Mouse (Mus musculus): ENCODE results near the gene L3mbtl3. TPM values are rescaled to one million over a fixed set of nuclear protein-coding genes. Genes with fewer than 3 reads are reported as not detected.

The L3mbtl3 gene
- polyA plus RNA-seq, 2 experiments, result 26.3 to 42.9 TPM

DNA sequence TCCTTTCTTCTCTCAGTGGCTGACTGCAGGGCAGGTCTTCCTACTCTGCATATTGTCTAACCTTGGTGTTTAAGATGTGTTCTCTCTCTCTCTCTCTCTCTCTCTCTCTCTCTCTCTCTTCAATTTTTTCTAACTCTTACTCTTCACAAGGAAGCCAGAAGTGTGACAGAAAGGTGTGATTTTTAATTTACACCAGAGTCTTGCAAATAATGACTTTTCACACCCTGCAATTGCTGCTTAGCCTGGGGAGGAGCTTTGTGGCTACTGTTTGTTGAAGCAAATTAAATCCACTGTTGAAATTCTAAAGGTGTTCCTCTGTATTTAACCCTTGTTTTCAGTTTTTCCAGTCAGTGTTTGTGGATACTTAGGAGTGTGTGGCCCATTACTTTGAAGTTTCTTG lies 147.6 kb downstream of the L3mbtl3 start:
- no peak for TF ChIP-seq POLR2A (IDR thresholded peaks at IDR 0.05; ENCODE audit: borderline replicate concordance, extremely low read depth, insufficient read depth, insufficient read length)
- DNase-seq (ENCODE audit: low spot score) (no peak), ATAC-seq (ENCODE audit: low FRiP score, low read depth) (no peak)
- Histone ChIP-seq H3K4me1 (ENCODE audit: control insufficient read depth, insufficient read depth, low read length) (no peaks in the 10 kb centered on the region), H3K9me3 (ENCODE audit: control insufficient read depth, low read length) (no peaks in the 10 kb centered on the region), H3K4me3 (replicated peaks; ENCODE audit: low read length) (no peak overlapping the region), H3K36me3 (ENCODE audit: control insufficient read depth, insufficient read depth, low read length) (no peaks in the 10 kb centered on the region), H3K9ac (ENCODE audit: low read depth, low read length, severe bottlenecking) (no peak overlapping the region), H3K27me3 (ENCODE audit: control insufficient read depth, insufficient read depth, low read length) (no peaks in the 10 kb centered on the region), H3K4me2 (replicated peaks; ENCODE audit: low read depth, low read length, severe bottlenecking) (no peak overlapping the region), H3K27ac (replicated peaks; ENCODE audit: low read depth, low read length) (no peak overlapping the region)

- WGBS, result 28% methylated on average over 2 of the region's 2 CpGs
- no peak overlapping the region for H3K27ac ChIP-seq (replicated peaks; ENCODE audit: low read depth, low read length)
- TF ChIP-seq POLR2A (IDR thresholded peaks at IDR 0.05; ENCODE audit: borderline replicate concordance, extremely low read depth, insufficient read depth, insufficient read length), result no peak
Measured at GRCm38 (mm10) chr10:26226734-26227133, 149.0 kb downstream of the L3mbtl3 start.

DNA sequence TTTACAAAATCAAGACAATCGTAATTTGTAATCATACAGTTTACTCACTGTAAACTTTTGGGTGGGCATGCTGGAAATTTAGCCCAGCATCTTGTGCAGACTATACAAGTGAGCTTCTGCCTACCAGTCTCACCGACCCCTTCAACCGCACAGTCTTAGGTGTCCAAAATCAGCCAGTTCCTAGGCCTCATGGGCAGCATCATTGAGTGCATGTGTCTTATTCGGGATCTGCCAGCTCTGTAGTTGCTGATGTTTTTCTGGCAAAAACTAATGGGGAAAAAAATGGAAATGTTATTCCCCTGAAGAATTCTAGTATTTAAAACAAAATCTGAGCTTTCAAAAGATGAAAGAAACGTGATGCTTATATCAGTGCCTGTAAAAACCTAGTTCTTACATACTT lies 149.5 kb downstream of the L3mbtl3 start:
- Histone ChIP-seq H3K27me3 (ENCODE audit: control insufficient read depth, insufficient read depth, low read length) (no peaks in the 10 kb centered on the region), H3K36me3 (ENCODE audit: control insufficient read depth, insufficient read depth, low read length) (no peaks in the 10 kb centered on the region), H3K4me1 (ENCODE audit: control insufficient read depth, insufficient read depth, low read length) (no peaks in the 10 kb centered on the region), H3K27ac (replicated peaks; ENCODE audit: low read depth, low read length) (no peak overlapping the region), H3K9me3 (ENCODE audit: control insufficient read depth, low read length) (no peaks in the 10 kb centered on the region), H3K4me3 (replicated peaks; ENCODE audit: low read length) (no peak overlapping the region), H3K9ac (ENCODE audit: low read depth, low read length, severe bottlenecking) (no peak overlapping the region), H3K4me2 (replicated peaks; ENCODE audit: low read depth, low read length, severe bottlenecking) (no peak overlapping the region)
- ATAC-seq (ENCODE audit: low FRiP score, low read depth), result no peak
- 81% methylated on average over 5 of the region's 5 CpGs for WGBS
- no peak for DNase-seq (ENCODE audit: low spot score)
- no peak for TF ChIP-seq POLR2A (IDR thresholded peaks at IDR 0.05; ENCODE audit: borderline replicate concordance, extremely low read depth, insufficient read depth, insufficient read length)

More at GRCm38 (mm10) chr10:26226734-26227133, 149.0 kb downstream of the L3mbtl3 start:
- ATAC-seq (ENCODE audit: low FRiP score, low read depth) (no peak), DNase-seq (ENCODE audit: low spot score) (no peak)
- no peak overlapping the region for H3K9ac ChIP-seq (ENCODE audit: low read depth, low read length, severe bottlenecking)
- H3K9me3 ChIP-seq (ENCODE audit: control insufficient read depth, low read length), result no peaks in the 10 kb centered on the region
- no peaks in the 10 kb centered on the region for H3K27me3 ChIP-seq (ENCODE audit: control insufficient read depth, insufficient read depth, low read length)
- H3K4me1 ChIP-seq (ENCODE audit: control insufficient read depth, insufficient read depth, low read length), result no peaks in the 10 kb centered on the region
- H3K36me3 ChIP-seq (ENCODE audit: control insufficient read depth, insufficient read depth, low read length), result no peaks in the 10 kb centered on the region
- H3K4me3 ChIP-seq (replicated peaks; ENCODE audit: low read length), result no peak overlapping the region
- no peak overlapping the region for H3K4me2 ChIP-seq (replicated peaks; ENCODE audit: low read depth, low read length, severe bottlenecking)

Small RNA genes within 50 kb of the gene (microRNA-seq; reads per million reads assigned to microRNA genes)
- gene Gm27754, result not detected

Other genes starting within 250 kb of the L3mbtl3 start
- 0.04 and 0.14 TPM in 2 replicates for gene Samd3, start 146.3 kb downstream of the L3mbtl3 start, polyA plus RNA-seq (2012; rRNA removed)
- gene Samd3, start 146.3 kb downstream of the L3mbtl3 start, polyA plus RNA-seq (2014; fragmentation: Nextera tagmentation; extraction: Ambion mirVana), result 0.25 TPM in 1 of 2 replicates, not detected in the other

Data from limb, embryonic 14.5 days (tissue).